Mouse (Mus musculus): Measurements from ENCODE around the gene Gm49405. TPM values are rescaled to one million over a fixed set of nuclear protein-coding genes. Genes with fewer than 3 reads are reported as not detected.
A peak's percentile ranks its signal among the peaks of the same experiment; 100 is the strongest.
"Not testable (repeated sequence)": the region's sequence is repeated elsewhere in the genome, so short reads cannot be mapped to it uniquely, and the experiment has no call there.

Gene Gm49405
- polyA plus RNA-seq, 2 experiments from 2014 or later = 0.78 to 0.96 TPM

GRCm38 (mm10) chr19:4015635-4016034, 15.2 kb downstream of the Gm49405 start:
- no peak for ATAC-seq

- ATAC-seq = no peak
Measured at GRCm38 (mm10) chr19:4017921-4018587, 17.6 kb downstream of the Gm49405 start.

GRCm38 (mm10) chr19:4018743-4019583, 18.5 kb downstream of the Gm49405 start:
- peak; percentile 70 for ATAC-seq

- ATAC-seq = no peak
Measured at GRCm38 (mm10) chr19:4023185-4023584, 22.8 kb downstream of the Gm49405 start.

GRCm38 (mm10) chr19:4027576-4027975, 27.1 kb downstream of the Gm49405 start:
- no peak for ATAC-seq

- no peak for ATAC-seq
Measured at GRCm38 (mm10) chr19:4032668-4033067, 32.2 kb downstream of the Gm49405 start.

GRCm38 (mm10) chr19:4033298-4033697, 32.9 kb downstream of the Gm49405 start:
- ATAC-seq = no peak

GRCm38 (mm10) chr19:4033742-4034141, 33.3 kb downstream of the Gm49405 start:
- ATAC-seq = no peak

GRCm38 (mm10) chr19:4036327-4037045, 36.1 kb downstream of the Gm49405 start:
- no peak for ATAC-seq

- not testable (repeated sequence) for ATAC-seq
Measured at GRCm38 (mm10) chr19:4037154-4037787, 36.8 kb downstream of the Gm49405 start.

- peak; percentile 98 for ATAC-seq
Measured at GRCm38 (mm10) chr19:4037788-4038232, 37.4 kb downstream of the Gm49405 start, which contains the start of gene Gstp1. Gene Gstp1, minus strand, starts transcription at chr19:4037985.

GRCm38 (mm10) chr19:4040941-4041340, 40.5 kb downstream of the Gm49405 start:
- ATAC-seq = not testable (repeated sequence)

GRCm38 (mm10) chr19:4041500-4041899, 41.1 kb downstream of the Gm49405 start:
- not testable (repeated sequence) for ATAC-seq

GRCm38 (mm10) chr19:4042124-4042523, 41.7 kb downstream of the Gm49405 start:
- ATAC-seq = no peak

- not testable (repeated sequence) for ATAC-seq
Measured at GRCm38 (mm10) chr19:4044109-4044508, 43.7 kb downstream of the Gm49405 start.

- ATAC-seq = no peak
Measured at GRCm38 (mm10) chr19:4045966-4046865, 45.8 kb downstream of the Gm49405 start, which contains the start of gene Gstp2. Gene Gstp2, minus strand, starts transcription at chr19:4046023.

GRCm38 (mm10) chr19:4046866-4047254, 46.4 kb downstream of the Gm49405 start:
- no peak for ATAC-seq

- ATAC-seq = no peak
Measured at GRCm38 (mm10) chr19:4047859-4048258, 47.4 kb downstream of the Gm49405 start.

GRCm38 (mm10) chr19:4049069-4049468, 48.6 kb downstream of the Gm49405 start:
- not testable (repeated sequence) for ATAC-seq

GRCm38 (mm10) chr19:4051016-4051415, 50.6 kb downstream of the Gm49405 start:
- ATAC-seq = no peak
